Comparison of ENCODE assay signal across 16 mouse cellular contexts in the genomic region with DNA sequence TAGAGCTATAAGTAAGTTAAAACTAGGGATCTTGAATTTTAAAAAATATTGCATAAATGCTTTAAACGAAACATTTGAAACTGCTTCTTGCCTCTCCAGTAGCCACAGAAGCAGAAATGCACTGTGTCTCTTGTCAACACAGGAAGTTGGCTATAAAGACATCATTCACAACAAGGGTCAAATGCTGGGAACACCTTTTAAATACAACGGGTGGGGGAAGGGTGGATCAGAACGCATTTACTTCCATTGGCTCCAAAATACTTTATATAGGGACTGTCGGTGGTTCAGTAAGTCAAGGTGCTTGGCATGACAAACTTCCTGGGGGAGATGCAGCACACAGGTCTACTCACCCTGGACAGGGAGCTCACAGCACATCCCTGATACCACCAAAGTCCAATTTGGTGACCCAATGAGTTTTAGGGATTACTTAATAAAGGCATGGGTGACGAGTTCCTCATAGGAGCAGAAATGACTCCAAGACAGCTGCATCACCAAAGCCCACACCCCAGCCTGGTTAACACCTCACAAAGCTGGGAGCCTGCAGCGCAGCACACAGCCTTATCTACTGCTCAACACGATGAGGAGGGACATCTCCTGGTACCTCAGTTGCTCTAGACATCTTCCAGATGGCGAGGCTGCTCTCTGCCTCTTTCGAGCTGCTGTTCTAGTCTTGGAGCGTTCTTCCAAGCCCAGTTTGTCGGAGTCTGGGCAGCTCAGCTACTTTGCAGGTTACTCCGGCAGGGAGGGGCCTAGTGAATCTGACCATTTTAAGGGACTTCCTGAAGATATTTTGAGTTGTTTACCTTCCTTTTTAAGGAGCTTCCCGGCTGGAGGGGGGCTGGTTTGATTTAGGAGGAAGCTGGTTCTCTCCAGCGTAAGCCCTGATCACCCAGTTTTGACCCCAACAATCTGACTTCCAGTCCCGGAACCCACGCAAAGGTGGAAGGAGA. TPM values are rescaled to one million over a fixed set of nuclear protein-coding genes. Genes with fewer than 3 reads are reported as not detected.
DNase-seq lines count a peak whose midpoint lies in the region; ATAC-seq and TF ChIP-seq lines count a peak whose summit lies in the region.
"Had no signal": no experiment of that assay in that cellular context is flagged by ENCODE, and none has a peak within 500 bp of the region (broad histone marks: within the 10 kb centered on the region; RNA-seq: fewer than 3 reads in every experiment).

No protein-coding gene starts in this region.

- H3K27me3 ChIP-seq in intestine, embryonic 14.5 days (replicated peaks; ENCODE audit: control insufficient read depth, insufficient read depth, low read length) = no peaks in the 10 kb centered on the region
- H3K27me3 ChIP-seq in intestine, embryonic 15.5 days (replicated peaks) = no peaks in the 10 kb centered on the region
- H3K27me3 ChIP-seq in limb, embryonic 11.5 days (ENCODE audit: control insufficient read depth, insufficient read depth, low read length) = no peaks in the 10 kb centered on the region
- H3K27me3 ChIP-seq: embryonic facial prominence, embryonic 12.5 days; midbrain, embryonic 13.5 days had no signal

- no peak overlapping the region for H3K9ac ChIP-seq in intestine, embryonic 14.5 days (ENCODE audit: low read length)
- H3K9ac ChIP-seq in intestine, embryonic 15.5 days = no peak overlapping the region
- no peak overlapping the region for H3K9ac ChIP-seq in limb, embryonic 11.5 days (ENCODE audit: low read length)
- H3K9ac ChIP-seq: embryonic facial prominence, embryonic 12.5 days; forebrain, postnatal 0 days; midbrain, embryonic 13.5 days had no signal

- no peak for TF ChIP-seq CTCF in left cerebral cortex, adult 2 months (IDR thresholded peaks at IDR 0.05)
- TF ChIP-seq CTCF in bone marrow macrophage, adult 2 months (IDR thresholded peaks at IDR 0.05; ENCODE audit: low read depth, low read length) = no peak

- no peak overlapping the region for H3K4me3 ChIP-seq in intestine, embryonic 14.5 days (ENCODE audit: low read depth, low read length)
- H3K4me3 ChIP-seq in intestine, embryonic 15.5 days (replicated peaks) = no peak overlapping the region
- no peak overlapping the region for H3K4me3 ChIP-seq in left cerebral cortex, adult 2 months
- no peak overlapping the region for H3K4me3 ChIP-seq in bone marrow macrophage, adult 2 months (ENCODE audit: insufficient read depth, low read length)
- H3K4me3 ChIP-seq in limb, embryonic 11.5 days (ENCODE audit: low read depth, low read length) = no peak overlapping the region
- H3K4me3 ChIP-seq: embryonic facial prominence, embryonic 12.5 days; midbrain, embryonic 13.5 days; myocyte had no signal

- no peaks in the 10 kb centered on the region for H3K36me3 ChIP-seq in intestine, embryonic 14.5 days (ENCODE audit: control insufficient read depth, insufficient read depth, low read length)
- no peaks in the 10 kb centered on the region for H3K36me3 ChIP-seq in intestine, embryonic 15.5 days
- no peaks in the 10 kb centered on the region for H3K36me3 ChIP-seq in limb, embryonic 11.5 days (ENCODE audit: control insufficient read depth, insufficient read depth, low read length)
- H3K36me3 ChIP-seq: embryonic facial prominence, embryonic 12.5 days; midbrain, embryonic 13.5 days had no signal

- WGBS in intestine, embryonic 14.5 days = 62% methylated on average over 16 of the region's 16 CpGs
- WGBS in intestine, embryonic 15.5 days = 59% methylated on average over 16 of the region's 16 CpGs
- 49% methylated on average over 16 of the region's 16 CpGs for WGBS in limb, embryonic 11.5 days

- no peak overlapping the region for H3K4me2 ChIP-seq in intestine, embryonic 14.5 days (ENCODE audit: low read length)
- no peak overlapping the region for H3K4me2 ChIP-seq in intestine, embryonic 15.5 days (replicated peaks)
- no peak overlapping the region for H3K4me2 ChIP-seq in limb, embryonic 11.5 days (ENCODE audit: low read depth, severe bottlenecking)
- H3K4me2 ChIP-seq: embryonic facial prominence, embryonic 12.5 days; midbrain, embryonic 13.5 days had no signal

- TF ChIP-seq POLR2A in bone marrow macrophage, adult 2 months (IDR thresholded peaks at IDR 0.05; ENCODE audit: borderline replicate concordance, low read depth, low read length) = no peak

- ATAC-seq in intestine, embryonic 14.5 days (replicated peaks; ENCODE audit: low FRiP score, low TSS enrichment, low read depth) = no peak
- ATAC-seq in intestine, embryonic 15.5 days = no peak
- no peak for ATAC-seq in limb, embryonic 11.5 days (ENCODE audit: insufficient number of reproducible peaks, low FRiP score, low TSS enrichment, low read depth)
- ATAC-seq: forebrain, postnatal 0 days had no signal

- peak; percentile 38 for DNase-seq in intestine, embryonic 14.5 days (ENCODE audit: low spot score)
- DNase-seq in left cerebral cortex, adult 2 months (ENCODE audit: extremely low spot score in 1 of 2, low spot score in 2 of 2) = peak in 1 of 2 experiments; percentile 4
- DNase-seq in left cerebral cortex, adult 8-10 months (ENCODE audit: low spot score in 2 of 2) = no peak
- DNase-seq in limb, embryonic 11.5 days (ENCODE audit: low spot score) = peak; percentile 26
- DNase-seq in urinary bladder, postnatal 4 days (ENCODE audit: low spot score in 2 of 2) = no peak
- DNase-seq: adrenal gland, postnatal 10 days; B cell, adult 2 months; cerebellum, adult 8-10 months; forebrain, postnatal 0 days; retina, postnatal 1 day; thymus, postnatal 4 days had no signal

- intact Hi-C loops in left cerebral cortex, adult 2 months (cut with DNase I) = no loop called here

- H3K4me1 ChIP-seq in intestine, embryonic 14.5 days (replicated peaks; ENCODE audit: control insufficient read depth, insufficient read depth, low read length) = peaks cover 6% of the 10 kb centered on the region; the same call in 1 of the 2 replicates
- no peaks in the 10 kb centered on the region for H3K4me1 ChIP-seq in intestine, embryonic 15.5 days (replicated peaks)
- H3K4me1 ChIP-seq in bone marrow macrophage, adult 2 months (ENCODE audit: control insufficient read depth, insufficient read depth, low read length) = peaks cover 42% of the 10 kb centered on the region
- peaks cover 10% of the 10 kb centered on the region for H3K4me1 ChIP-seq in limb, embryonic 11.5 days (ENCODE audit: control insufficient read depth, insufficient read depth, low read length)
- H3K4me1 ChIP-seq: embryonic facial prominence, embryonic 12.5 days; midbrain, embryonic 13.5 days had no signal

- no peak overlapping the region for H3K27ac ChIP-seq in intestine, embryonic 14.5 days (ENCODE audit: low read depth)
- no peak overlapping the region for H3K27ac ChIP-seq in intestine, embryonic 15.5 days
- peak overlapping the region; percentile 6; the same call in 1 of the 2 replicates for H3K27ac ChIP-seq in left cerebral cortex, adult 2 months
- H3K27ac ChIP-seq in bone marrow macrophage, adult 2 months (ENCODE audit: insufficient read depth, low read depth, low read length) = peak overlapping the region; percentile 1; the same call in 1 of the 2 replicates
- no peak overlapping the region for H3K27ac ChIP-seq in limb, embryonic 11.5 days (replicated peaks; ENCODE audit: low read depth, low read length)
- H3K27ac ChIP-seq: embryonic facial prominence, embryonic 12.5 days; midbrain, embryonic 13.5 days had no signal

- no peaks in the 10 kb centered on the region for H3K9me3 ChIP-seq in intestine, embryonic 14.5 days (ENCODE audit: control insufficient read depth, low read length)
- no peaks in the 10 kb centered on the region for H3K9me3 ChIP-seq in intestine, embryonic 15.5 days
- H3K9me3 ChIP-seq in limb, embryonic 11.5 days (ENCODE audit: control insufficient read depth, low read length) = no peaks in the 10 kb centered on the region
- H3K9me3 ChIP-seq: embryonic facial prominence, embryonic 12.5 days; midbrain, embryonic 13.5 days had no signal

RNA-seq across cellular contexts. Expression of gene Lpin2, which starts 45.7 kb away (rescaled TPM):
- 27.3 and 31.9 TPM in 2 replicates for polyA plus RNA-seq in intestine, embryonic 14.5 days (2014; fragmentation: Nextera tagmentation; extraction: Ambion mirVana)
- 22.5 and 25.9 TPM in 2 replicates for polyA plus RNA-seq in intestine, embryonic 15.5 days (2015; fragmentation: Nextera tagmentation; extraction: Ambion mirVana)
- total RNA-seq in left cerebral cortex, adult 2 months (2021) = 10 to 100 TPM; 85.2 to 86.5 TPM
- total RNA-seq in left cerebral cortex, adult 8-10 months (2022) = 10 to 100 TPM; 72.6 to 86.2 (median 78.6) TPM
- 122 and 133 TPM in 2 replicates for polyA plus RNA-seq in bone marrow macrophage, adult 2 months (2012; ENCODE audit: insufficient read depth, insufficient read length, missing spikeins)
- 48.1 and 54.8 TPM in 2 replicates for polyA plus RNA-seq in limb, embryonic 11.5 days (2014; fragmentation: Nextera tagmentation; extraction: Ambion mirVana)

Comparison
In these comparisons a context has a peak if more than half of its experiments do, and no peak if none do; other contexts are left out.
1. DNase-seq: peak in intestine, embryonic 14.5 days (single experiment) and limb, embryonic 11.5 days (single experiment); none in left cerebral cortex, adult 8-10 months (0 of 2) and urinary bladder, postnatal 4 days (0 of 2).
2. H3K27ac ChIP-seq: peak in left cerebral cortex, adult 2 months (single experiment) and bone marrow macrophage, adult 2 months (single experiment); none in intestine, embryonic 14.5 days (single experiment), intestine, embryonic 15.5 days (single experiment) and limb, embryonic 11.5 days (single experiment).